Mouse (Mus musculus): ENCODE results near the gene Mcoln2. TPM values are rescaled to one million over a fixed set of nuclear protein-coding genes. Genes with fewer than 3 reads are reported as not detected.
A peak's percentile ranks its signal among the peaks of the same experiment; 100 is the strongest.

Gene Mcoln2
- 9.2 and 10.2 TPM in 2 replicates for polyA plus RNA-seq (2015; fragmentation: Nextera tagmentation; extraction: Ambion mirVana)

GRCm38 (mm10) chr3:146149156-146150057, at the start of gene Mcoln2:
Gene Mcoln2 (plus strand): TSS chr3:146149833.
- ATAC-seq (ENCODE audit: insufficient read depth), result peak; percentile 58
- Histone ChIP-seq H3K4me3 (replicated peaks) (peak within 1 kb of the TSS; percentile 51), H3K4me1 (replicated peaks) (peaks cover 8% of the 10 kb centered on the region; the same call in 1 of the 2 replicates), H3K36me3 (replicated peaks) (no peaks in the 10 kb centered on the region), H3K4me2 (peak within 1 kb of the TSS; percentile 69), H3K9me3 (replicated peaks) (no peaks in the 10 kb centered on the region), H3K27ac (replicated peaks) (peak within 1 kb of the TSS; percentile 24), H3K27me3 (peaks cover 21% of the 10 kb centered on the region), H3K9ac (no peak within 1 kb of the TSS)
- WGBS (ENCODE audit: insufficient replicate concordance), result 8% methylated on average over 34 of the region's 34 CpGs

- Histone ChIP-seq H3K27ac (replicated peaks) (no peak overlapping the region), H3K27me3 (no peaks in the 10 kb centered on the region), H3K4me2 (no peak overlapping the region), H3K9me3 (replicated peaks) (no peaks in the 10 kb centered on the region), H3K4me3 (replicated peaks) (no peak overlapping the region), H3K36me3 (replicated peaks) (no peaks in the 10 kb centered on the region), H3K9ac (no peak overlapping the region), H3K4me1 (replicated peaks) (no peaks in the 10 kb centered on the region)
- no peak for ATAC-seq (ENCODE audit: insufficient read depth)
Measured at GRCm38 (mm10) chr3:146099925-146100324, 49.7 kb upstream of the Mcoln2 start.

- Histone ChIP-seq H3K9me3 (replicated peaks) (no peaks in the 10 kb centered on the region), H3K27ac (replicated peaks) (no peak overlapping the region), H3K27me3 (peaks cover 6% of the 10 kb centered on the region), H3K4me2 (no peak overlapping the region), H3K36me3 (replicated peaks) (no peaks in the 10 kb centered on the region), H3K9ac (no peak overlapping the region), H3K4me3 (replicated peaks) (no peak overlapping the region), H3K4me1 (replicated peaks) (no peaks in the 10 kb centered on the region)
- ATAC-seq (ENCODE audit: insufficient read depth), result no peak
- whole genome bisulfite sequencing (ENCODE audit: insufficient replicate concordance), result 39% methylated on average over 6 of the region's 6 CpGs
Measured at GRCm38 (mm10) chr3:146102049-146102448, 47.6 kb upstream of the Mcoln2 start.

GRCm38 (mm10) chr3:146107116-146107849, 42.4 kb upstream of the Mcoln2 start:
- peak overlapping the region; percentile 41 for H3K4me3 ChIP-seq (replicated peaks)
- WGBS (ENCODE audit: insufficient replicate concordance), result 6% methylated on average over 18 of the region's 18 CpGs
- no peak overlapping the region for H3K27ac ChIP-seq (replicated peaks)
- H3K4me1 ChIP-seq (replicated peaks), result no peaks in the 10 kb centered on the region
- peak overlapping the region; percentile 68 for H3K4me2 ChIP-seq
- H3K9me3 ChIP-seq (replicated peaks), result no peaks in the 10 kb centered on the region
- H3K27me3 ChIP-seq, result peaks cover 28% of the 10 kb centered on the region
- no peak overlapping the region for H3K9ac ChIP-seq
- H3K36me3 ChIP-seq (replicated peaks), result no peaks in the 10 kb centered on the region
- ATAC-seq (ENCODE audit: insufficient read depth), result no peak

GRCm38 (mm10) chr3:146107921-146108571, 41.6 kb upstream of the Mcoln2 start, which contains the start of gene Wdr63:
Gene Wdr63 (minus strand): TSS chr3:146108130.
- Histone ChIP-seq H3K4me1 (replicated peaks) (no peaks in the 10 kb centered on the region), H3K4me3 (replicated peaks) (peak within 1 kb of the TSS; percentile 41), H3K9ac (no peak within 1 kb of the TSS), H3K27me3 (peaks cover 28% of the 10 kb centered on the region), H3K4me2 (peak within 1 kb of the TSS; percentile 68), H3K27ac (replicated peaks) (no peak within 1 kb of the TSS), H3K9me3 (replicated peaks) (no peaks in the 10 kb centered on the region), H3K36me3 (replicated peaks) (no peaks in the 10 kb centered on the region)
- peak; percentile 58 for ATAC-seq (ENCODE audit: insufficient read depth)
- whole genome bisulfite sequencing (ENCODE audit: insufficient replicate concordance), result 15% methylated on average over 18 of the region's 18 CpGs

- Histone ChIP-seq H3K4me2 (no peak overlapping the region), H3K4me1 (replicated peaks) (no peaks in the 10 kb centered on the region), H3K9ac (no peak overlapping the region), H3K9me3 (replicated peaks) (no peaks in the 10 kb centered on the region), H3K27me3 (peaks cover 31% of the 10 kb centered on the region), H3K36me3 (replicated peaks) (no peaks in the 10 kb centered on the region), H3K4me3 (replicated peaks) (no peak overlapping the region), H3K27ac (replicated peaks) (no peak overlapping the region)
- ATAC-seq (ENCODE audit: insufficient read depth), result no peak
- 35% methylated on average over 2 of the region's 2 CpGs for WGBS (ENCODE audit: insufficient replicate concordance)
Measured at GRCm38 (mm10) chr3:146108945-146109344, 40.7 kb upstream of the Mcoln2 start.

GRCm38 (mm10) chr3:146110358-146110757, 39.3 kb upstream of the Mcoln2 start:
- 32% methylated on average over 2 of the region's 2 CpGs for WGBS (ENCODE audit: insufficient replicate concordance)
- no peaks in the 10 kb centered on the region for H3K9me3 ChIP-seq (replicated peaks)
- H3K4me3 ChIP-seq (replicated peaks), result no peak overlapping the region
- peaks cover 40% of the 10 kb centered on the region for H3K27me3 ChIP-seq
- H3K4me2 ChIP-seq, result no peak overlapping the region
- H3K4me1 ChIP-seq (replicated peaks), result no peaks in the 10 kb centered on the region
- no peaks in the 10 kb centered on the region for H3K36me3 ChIP-seq (replicated peaks)
- no peak for ATAC-seq (ENCODE audit: insufficient read depth)
- H3K9ac ChIP-seq, result no peak overlapping the region
- no peak overlapping the region for H3K27ac ChIP-seq (replicated peaks)

DNA sequence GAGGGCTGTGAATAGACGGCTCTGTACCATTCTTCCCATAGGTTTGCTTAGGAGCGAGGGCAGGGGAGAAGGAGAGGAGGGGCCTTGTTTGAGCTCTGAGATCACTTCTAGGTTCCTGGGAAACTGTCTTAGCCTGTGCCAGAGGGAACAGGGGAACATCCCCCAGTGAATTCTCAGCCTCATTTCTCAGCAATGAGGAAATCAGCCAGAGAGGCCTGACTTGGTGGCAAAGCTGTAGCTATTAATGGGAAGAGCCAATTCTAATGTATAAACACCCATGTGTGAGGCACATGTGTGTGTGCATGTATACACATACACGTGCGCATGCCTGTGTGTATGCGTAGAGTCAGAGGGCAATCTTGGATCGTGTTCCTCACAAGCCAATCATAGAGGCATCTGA, 38.7 kb upstream of the Mcoln2 start:
- Histone ChIP-seq H3K36me3 (replicated peaks) (no peaks in the 10 kb centered on the region), H3K4me3 (replicated peaks) (no peak overlapping the region), H3K4me1 (replicated peaks) (no peaks in the 10 kb centered on the region), H3K9ac (no peak overlapping the region), H3K9me3 (replicated peaks) (no peaks in the 10 kb centered on the region), H3K27ac (replicated peaks) (no peak overlapping the region), H3K27me3 (peaks cover 43% of the 10 kb centered on the region), H3K4me2 (no peak overlapping the region)
- WGBS (ENCODE audit: insufficient replicate concordance), result 53% methylated on average over 6 of the region's 6 CpGs
- no peak for ATAC-seq (ENCODE audit: insufficient read depth)

DNA sequence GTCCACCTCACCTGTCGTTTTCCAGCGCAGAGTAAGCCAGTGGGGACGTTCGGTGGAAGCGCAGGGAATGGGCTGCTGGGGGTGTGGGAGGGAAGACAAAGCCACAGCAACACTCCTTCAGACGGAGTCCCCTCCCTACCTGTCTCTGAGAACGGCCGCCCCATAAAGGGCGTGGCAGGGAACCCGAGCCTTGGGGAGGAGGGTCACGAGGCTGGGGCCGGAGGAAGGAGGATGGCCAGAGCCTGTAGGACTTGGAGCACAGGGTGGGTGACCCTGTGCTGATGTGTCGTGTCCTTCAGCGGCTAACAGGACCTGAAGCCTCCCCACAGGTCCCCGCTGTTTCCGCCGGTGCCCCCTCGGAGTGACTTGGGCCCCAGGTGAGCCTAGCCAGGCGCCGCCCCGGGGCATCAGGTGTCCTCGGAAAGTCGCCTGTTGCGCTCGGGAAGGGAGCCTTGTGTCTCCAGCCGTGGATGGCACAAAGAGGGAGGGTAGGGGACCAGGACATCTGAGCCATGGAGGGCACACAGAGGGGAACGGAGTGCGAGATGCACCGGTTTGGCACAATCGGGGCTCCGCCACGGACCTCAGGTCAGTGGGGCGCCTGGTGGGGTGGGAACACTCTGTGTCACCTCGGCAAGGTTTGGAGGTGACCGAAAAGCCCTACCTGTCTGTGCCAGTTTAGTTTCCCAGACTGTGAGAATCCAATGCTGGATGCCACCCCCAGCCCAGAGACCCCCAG, 32.2 kb upstream of the Mcoln2 start, which contains the start of gene Mcoln3:
Mcoln3 (plus strand) TSS at position 193 of the 739 bp plus-strand sequence.
- no peaks in the 10 kb centered on the region for H3K9me3 ChIP-seq (replicated peaks)
- H3K4me2 ChIP-seq, result peak within 1 kb of the TSS; percentile 25
- H3K36me3 ChIP-seq (replicated peaks), result no peaks in the 10 kb centered on the region
- H3K4me3 ChIP-seq (replicated peaks), result no peak within 1 kb of the TSS
- ATAC-seq (ENCODE audit: insufficient read depth), result no peak
- H3K9ac ChIP-seq, result no peak within 1 kb of the TSS
- WGBS (ENCODE audit: insufficient replicate concordance), result 13% methylated on average over 35 of the region's 35 CpGs
- H3K27me3 ChIP-seq, result peaks cover 39% of the 10 kb centered on the region
- H3K4me1 ChIP-seq (replicated peaks), result no peaks in the 10 kb centered on the region; the same call in 1 of the 2 replicates
- no peak within 1 kb of the TSS for H3K27ac ChIP-seq (replicated peaks)

- Histone ChIP-seq H3K36me3 (replicated peaks) (no peaks in the 10 kb centered on the region), H3K9me3 (replicated peaks) (no peaks in the 10 kb centered on the region), H3K4me3 (replicated peaks) (no peak overlapping the region), H3K4me2 (no peak overlapping the region), H3K27ac (replicated peaks) (no peak overlapping the region), H3K27me3 (peaks cover 39% of the 10 kb centered on the region), H3K9ac (no peak overlapping the region), H3K4me1 (replicated peaks) (no peaks in the 10 kb centered on the region; the same call in 1 of the 2 replicates)
- WGBS (ENCODE audit: insufficient replicate concordance), result 43% methylated on average over 9 of the region's 9 CpGs
- no peak for ATAC-seq (ENCODE audit: insufficient read depth)
Measured at GRCm38 (mm10) chr3:146117997-146118457, 31.6 kb upstream of the Mcoln2 start.
